Mouse (Mus musculus) kidney, adult 2 months (tissue): ENCODE results near the gene Cryba1. TPM values are rescaled to one million over a fixed set of nuclear protein-coding genes. Genes with fewer than 3 reads are reported as not detected.

ENCODE experiments used
- DNase-seq: peaks from one replicate; pipeline ENCODE4 v3.0.0; 2021
- H3K27ac ChIP-seq: fragments of 200-500 bp; 2 replicates; pipeline ENCODE4 v1.5.1; 2012; ENCODE audit warnings: low read depth, low read length, control low read depth, inconsistent platforms; ENCODE audit not compliant: insufficient read depth
- H3K27me3 ChIP-seq: fragments of 200-500 bp; replicated peaks from 2 replicates; pipeline ENCODE4 v1.6.1; 2012; ENCODE audit warnings: mild to moderate bottlenecking, moderate library complexity, low read length, inconsistent platforms; ENCODE audit not compliant: control insufficient read depth, insufficient read depth
- H3K36me3 ChIP-seq: fragments of 200-500 bp; 2 replicates; pipeline ENCODE4 v1.6.1; 2012; ENCODE audit warnings: mild to moderate bottlenecking, moderate library complexity, low read length, inconsistent platforms; ENCODE audit not compliant: control insufficient read depth, insufficient read depth
- H3K4me1 ChIP-seq: fragments of 200-500 bp; 2 replicates; pipeline ENCODE4 v1.6.1; 2011; ENCODE audit warnings: low read length; ENCODE audit not compliant: control insufficient read depth, insufficient read depth
- H3K4me3 ChIP-seq: fragments of 200-500 bp; 2 replicates; pipeline ENCODE4 v1.5.1; 2011; ENCODE audit warnings: mild to moderate bottlenecking, low read depth, low read length, control low read depth; ENCODE audit not compliant: insufficient read depth
- CTCF ChIP-seq: fragments of 200-500 bp; conservative IDR thresholded peaks from 2 replicates; pipeline ENCODE4 v1.5.1; 2011; ENCODE audit warnings: low read depth, mild to moderate bottlenecking, control low read depth, low read length, moderate library complexity, mixed read lengths; ENCODE audit not compliant: insufficient read depth, insufficient read length
- POLR2A ChIP-seq: fragments of 200-500 bp; IDR thresholded peaks from one replicate; pipeline ENCODE4 v1.6.1; 2011; ENCODE audit warnings: low read depth, low read length, control low read depth
- WGBS: fragments of 180-500 bp; shearing (Covaris S2); methylation state at CpG from one replicate; pipeline ENCODE4 v1.1.7; 2018; 5-methylcytosine and 5-hydroxymethylcytosine counted together
- polyA plus RNA-seq: library from polyadenylated mRNA; depleted of rRNA; stranded (reverse); fragments of >200 nt; gene quantifications from 2 replicates; pipeline ENCODE4 v1.2.3, GENCODE M21; 2012

Gene Cryba1
- polyA plus RNA-seq, 1 experiment: not detected

DNA sequence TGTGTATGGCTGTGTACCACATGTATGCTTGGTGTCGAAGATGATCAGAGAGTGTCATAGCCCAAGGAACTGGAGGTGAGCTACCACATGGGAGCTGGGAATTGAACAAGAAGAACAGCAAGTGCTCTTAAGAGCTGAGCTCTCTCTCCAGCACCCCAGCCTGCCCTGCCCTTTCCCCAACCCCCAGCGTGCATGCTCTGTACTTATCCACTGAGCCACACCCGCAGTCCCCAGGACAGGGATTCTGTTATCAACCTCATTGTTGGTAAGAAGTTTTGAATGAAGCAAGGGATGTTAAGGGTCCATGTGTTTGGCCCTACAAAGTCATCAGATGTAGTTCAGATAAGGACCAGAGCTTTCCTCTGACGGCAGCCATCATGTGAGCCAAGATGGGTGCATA is 21.6 kb upstream of the Cryba1 start:
- 89% methylated on average over 4 of the region's 4 CpGs for WGBS
- Histone ChIP-seq H3K4me3 (no peak overlapping the region), H3K4me1 (no peaks in the 10 kb centered on the region), H3K27ac (no peak overlapping the region), H3K27me3 (no peaks in the 10 kb centered on the region), H3K36me3 (no peaks in the 10 kb centered on the region)
- no peak for DNase-seq
- no peak for TF ChIP-seq POLR2A

DNA sequence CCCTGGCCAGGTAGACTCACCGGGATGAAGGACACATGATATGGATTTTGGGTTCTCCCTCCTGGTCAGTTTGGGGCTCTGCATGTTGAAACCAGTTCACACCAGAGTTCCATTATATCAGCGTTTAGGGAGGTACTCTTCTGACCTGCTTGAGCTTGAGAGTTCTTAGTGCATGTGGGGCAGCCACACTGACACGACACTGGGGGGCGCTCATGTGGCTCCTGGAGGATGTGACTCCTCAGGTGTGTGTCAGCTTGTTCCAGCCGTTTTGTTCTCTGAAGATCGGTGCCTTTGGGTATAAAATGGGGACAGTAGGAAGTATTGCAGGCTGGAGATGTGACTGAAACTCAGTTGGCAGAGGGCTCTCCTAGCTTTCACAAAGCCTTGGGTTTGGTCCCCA is 18.9 kb upstream of the Cryba1 start:
- no peaks in the 10 kb centered on the region for H3K4me1 ChIP-seq
- H3K27me3 ChIP-seq: no peaks in the 10 kb centered on the region
- DNase-seq: peak; percentile 73
- H3K27ac ChIP-seq: no peak overlapping the region
- H3K4me3 ChIP-seq: no peak overlapping the region
- no peaks in the 10 kb centered on the region for H3K36me3 ChIP-seq
- TF ChIP-seq CTCF: peak; percentile 83
- TF ChIP-seq POLR2A: no peak
- WGBS: 16% methylated on average over 6 of the region's 6 CpGs

DNA sequence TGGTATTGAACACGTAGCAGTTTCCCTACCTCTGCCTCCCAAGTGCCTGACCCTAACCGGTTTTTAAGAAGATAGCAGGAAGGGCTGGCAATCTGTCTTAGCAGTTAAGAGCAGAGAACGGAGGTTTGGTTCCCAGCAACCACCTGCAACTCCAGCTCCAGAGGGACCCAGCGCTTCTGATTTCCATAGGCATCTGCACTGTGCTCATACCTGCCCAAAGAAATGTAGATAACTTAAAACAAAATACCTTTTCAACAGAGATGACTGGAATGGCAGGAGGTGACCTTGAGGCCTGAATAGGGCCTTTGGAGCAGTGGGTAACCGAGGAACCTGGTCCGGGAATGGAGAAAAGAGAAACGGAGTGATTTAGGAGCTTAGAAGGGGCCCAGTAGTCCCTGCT is 13.5 kb upstream of the Cryba1 start:
- no peak overlapping the region for H3K4me3 ChIP-seq
- no peaks in the 10 kb centered on the region for H3K27me3 ChIP-seq
- TF ChIP-seq CTCF (no peak), POLR2A (no peak)
- 74% methylated on average over 7 of the region's 7 CpGs for WGBS
- H3K36me3 ChIP-seq: no peaks in the 10 kb centered on the region
- H3K27ac ChIP-seq: no peak overlapping the region
- H3K4me1 ChIP-seq: no peaks in the 10 kb centered on the region
- DNase-seq: no peak

DNA sequence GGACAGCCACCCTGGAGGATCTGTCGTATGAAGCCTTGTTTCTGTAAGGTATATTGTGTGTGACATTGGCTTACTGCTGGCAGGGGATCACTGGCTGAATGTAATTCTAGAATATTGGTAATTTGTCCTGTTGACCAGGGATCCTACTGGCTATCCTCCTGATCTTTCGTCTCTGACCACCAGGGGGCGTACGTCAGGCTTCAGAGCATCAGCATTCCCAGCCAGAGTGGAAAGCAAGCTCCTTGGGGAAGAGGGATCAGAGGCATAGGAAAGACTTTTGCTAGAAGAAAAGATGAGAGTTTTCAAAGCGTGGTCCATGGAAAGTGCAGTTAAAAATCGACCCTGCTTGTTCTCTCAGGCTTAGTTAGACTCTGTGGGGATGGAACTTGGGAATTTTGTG is 12.2 kb upstream of the Cryba1 start:
- DNase-seq: peak; percentile 92
- H3K4me1 ChIP-seq: no peaks in the 10 kb centered on the region
- TF ChIP-seq POLR2A (no peak), CTCF (peak; percentile 95)
- no peaks in the 10 kb centered on the region for H3K36me3 ChIP-seq
- H3K27ac ChIP-seq: no peak overlapping the region
- WGBS: 2% methylated on average over 6 of the region's 6 CpGs
- no peaks in the 10 kb centered on the region for H3K27me3 ChIP-seq
- H3K4me3 ChIP-seq: no peak overlapping the region

DNA sequence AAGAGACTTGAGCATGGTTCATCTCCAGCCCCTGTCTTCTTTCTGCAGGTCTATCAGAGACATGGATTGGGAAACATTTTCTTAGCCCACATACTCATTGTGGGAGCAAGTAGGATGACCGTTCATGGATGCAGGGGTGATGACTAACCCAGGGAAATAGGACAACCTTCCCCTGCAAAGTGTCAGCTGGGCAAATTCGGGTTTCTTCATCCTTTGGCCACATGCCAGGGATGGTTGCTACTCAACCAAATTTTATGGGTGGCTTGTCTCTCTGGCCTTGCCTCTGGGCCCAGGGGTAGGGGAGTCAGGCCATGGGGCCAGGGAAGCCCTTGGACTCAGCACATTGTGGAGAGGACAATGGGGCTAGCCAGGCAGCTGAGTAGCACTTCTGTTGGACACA is 3.5 kb upstream of the Cryba1 start:
- WGBS: 62% methylated on average over 2 of the region's 2 CpGs
- Histone ChIP-seq H3K4me3 (no peak overlapping the region), H3K4me1 (no peaks in the 10 kb centered on the region), H3K36me3 (no peaks in the 10 kb centered on the region), H3K27ac (no peak overlapping the region), H3K27me3 (no peaks in the 10 kb centered on the region)
- no peak for DNase-seq
- TF ChIP-seq POLR2A (no peak), CTCF (no peak)

DNA sequence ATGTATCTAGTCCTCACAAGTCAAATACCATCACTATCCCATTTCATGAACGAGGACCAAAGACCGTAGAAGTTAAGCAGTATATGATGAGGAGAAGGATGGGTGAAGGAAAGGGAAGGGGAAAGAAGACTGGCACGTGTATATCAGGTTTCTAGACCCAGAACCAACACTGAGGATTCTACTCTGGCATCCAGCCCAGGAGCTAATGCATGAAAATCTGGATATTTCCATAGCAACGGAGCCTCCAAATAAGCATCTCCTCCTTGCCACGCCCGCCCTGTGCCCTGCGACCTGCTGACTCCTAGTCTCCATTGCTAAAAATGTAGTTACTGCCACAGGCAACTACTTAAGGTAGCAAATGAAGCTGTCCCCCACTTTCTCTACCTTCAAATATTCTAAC is 317 bp downstream of the Cryba1 start:
- Histone ChIP-seq H3K27ac (no peak overlapping the region), H3K4me1 (no peaks in the 10 kb centered on the region), H3K36me3 (no peaks in the 10 kb centered on the region), H3K27me3 (no peaks in the 10 kb centered on the region), H3K4me3 (no peak overlapping the region)
- DNase-seq: no peak
- TF ChIP-seq CTCF: no peak
- TF ChIP-seq POLR2A: no peak
- WGBS: 81% methylated on average over 7 of the region's 7 CpGs

DNA sequence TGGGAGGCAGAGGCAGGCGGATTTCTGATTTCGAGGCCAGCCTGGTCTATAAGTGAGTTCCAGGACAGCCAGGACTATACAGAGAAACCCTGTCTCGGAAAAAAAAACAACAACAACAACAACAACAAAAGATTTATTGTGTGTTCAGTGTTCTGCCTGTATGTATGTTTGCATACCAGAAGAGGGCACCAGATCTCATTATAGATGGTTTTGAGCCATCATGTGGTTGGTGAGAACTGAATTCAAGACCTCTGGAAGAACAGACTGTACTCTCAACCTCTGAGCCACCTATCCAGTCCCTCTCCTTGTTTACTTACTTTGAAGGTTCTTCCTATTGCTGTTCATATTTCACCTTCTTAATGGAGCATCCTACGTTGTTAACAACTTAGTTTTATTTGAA is 3.7 kb downstream of the Cryba1 start:
- 87% methylated on average over 4 of the region's 4 CpGs for WGBS
- Histone ChIP-seq H3K4me1 (no peaks in the 10 kb centered on the region), H3K4me3 (no peak overlapping the region), H3K27ac (no peak overlapping the region), H3K27me3 (no peaks in the 10 kb centered on the region), H3K36me3 (no peaks in the 10 kb centered on the region)
- DNase-seq: no peak
- no peak for TF ChIP-seq POLR2A
- no peak for TF ChIP-seq CTCF

DNA sequence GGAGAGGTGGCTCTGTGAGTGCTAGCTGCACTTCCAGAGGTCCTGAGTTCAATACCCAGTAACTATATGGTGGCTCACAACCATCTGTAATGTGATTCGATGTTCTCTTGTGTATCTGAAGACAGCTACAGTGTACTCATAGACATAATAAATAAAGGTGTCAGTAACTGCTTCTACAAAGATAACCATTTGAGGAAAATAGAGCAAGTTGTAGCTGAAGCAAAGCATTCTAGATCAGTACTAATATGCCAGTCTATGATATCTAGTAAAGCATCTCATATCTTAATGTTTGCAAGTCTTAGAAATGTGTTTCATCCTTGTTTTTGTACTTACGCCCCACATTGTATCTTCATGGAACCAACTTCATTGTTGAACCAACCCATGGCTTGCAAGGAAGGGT is 6.0 kb downstream of the Cryba1 start:
- 96% methylated on average over 2 of the region's 2 CpGs for WGBS
- Histone ChIP-seq H3K27me3 (no peaks in the 10 kb centered on the region), H3K4me3 (no peak overlapping the region), H3K27ac (no peak overlapping the region), H3K36me3 (no peaks in the 10 kb centered on the region), H3K4me1 (peaks cover 1% of the 10 kb centered on the region; the same call in 1 of the 2 replicates)
- DNase-seq: no peak
- TF ChIP-seq POLR2A: no peak
- no peak for TF ChIP-seq CTCF
